Mouse (Mus musculus) kidney, adult 2 months (tissue): ENCODE results near the gene Zfp109.

Experiments used
- CTCF ChIP-seq: fragments of 200-500 bp; conservative IDR thresholded peaks from 2 replicates; pipeline ENCODE4 v1.5.1; 2011; ENCODE audit warnings: low read depth, mild to moderate bottlenecking, control low read depth, low read length, moderate library complexity, mixed read lengths; ENCODE audit not compliant: insufficient read depth, insufficient read length
- POLR2A ChIP-seq: fragments of 200-500 bp; IDR thresholded peaks from one replicate; pipeline ENCODE4 v1.6.1; 2011; ENCODE audit warnings: low read depth, low read length, control low read depth

DNA sequence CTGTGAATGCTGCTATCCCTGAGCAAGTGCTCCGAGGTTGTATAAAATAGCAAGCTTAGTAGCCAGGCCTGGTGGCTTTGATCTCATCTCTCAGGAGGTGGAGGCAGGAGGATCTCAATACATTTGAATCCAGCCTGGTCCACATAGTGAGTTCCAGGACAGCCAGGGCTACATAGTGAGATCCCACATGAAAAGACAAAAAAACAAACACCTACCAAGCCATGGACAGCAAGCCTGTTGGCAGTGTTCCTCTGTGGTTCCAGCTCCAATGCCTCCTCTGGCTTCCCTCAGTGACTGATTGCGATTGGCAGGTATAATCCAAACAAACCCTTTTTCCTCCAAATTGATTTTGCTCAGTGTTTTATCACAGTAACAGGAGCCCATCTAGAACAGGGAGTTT is 27.1 kb downstream of the Zfp109 start:
- TF ChIP-seq CTCF (no peak), POLR2A (no peak)
